In the genomic region with DNA sequence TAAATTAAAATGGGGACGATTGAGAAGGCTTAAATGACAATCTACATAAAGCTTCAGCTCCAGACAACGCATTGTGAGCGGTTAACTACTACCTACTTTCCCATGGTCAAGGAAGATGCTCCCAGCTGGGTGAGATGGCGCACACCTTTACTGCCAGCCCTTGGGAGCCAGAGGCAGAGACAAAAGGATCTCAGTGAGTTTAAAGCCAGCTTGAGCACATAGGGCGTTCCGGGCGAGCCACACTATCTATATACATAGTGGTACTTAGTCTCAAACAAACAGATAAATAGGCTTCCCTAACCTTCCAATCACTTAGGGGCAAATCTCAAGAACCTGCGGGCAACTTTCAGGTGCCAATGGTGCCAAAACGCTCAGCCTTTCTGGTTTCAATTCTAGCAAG, we compare ENCODE assay signal across 8 mouse cellular contexts. TPM values are rescaled to one million over a fixed set of nuclear protein-coding genes. Genes with fewer than 3 reads are reported as not detected.
DNase-seq lines count a peak whose midpoint lies in the region; ATAC-seq and TF ChIP-seq lines count a peak whose summit lies in the region.

No protein-coding gene starts in this region.

- H3K27me3 ChIP-seq in kidney, embryonic 15.5 days, result no peaks in the 10 kb centered on the region
- no peaks in the 10 kb centered on the region for H3K27me3 ChIP-seq in intestine, embryonic 14.5 days (replicated peaks; ENCODE audit: control insufficient read depth, insufficient read depth, low read length)
- H3K27me3 ChIP-seq in midbrain, postnatal 0 days (ENCODE audit: insufficient read depth, low read length), result no peaks in the 10 kb centered on the region

- peaks cover 35% of the 10 kb centered on the region for H3K4me1 ChIP-seq in kidney, embryonic 15.5 days
- peaks cover 8% of the 10 kb centered on the region; the same call in 1 of the 2 replicates for H3K4me1 ChIP-seq in intestine, embryonic 14.5 days (replicated peaks; ENCODE audit: control insufficient read depth, insufficient read depth, low read length)
- H3K4me1 ChIP-seq in midbrain, postnatal 0 days (ENCODE audit: insufficient read depth, low read length), result peaks cover 12% of the 10 kb centered on the region; the same call in 1 of the 2 replicates

- H3K4me3 ChIP-seq in kidney, embryonic 15.5 days (replicated peaks), result peak overlapping the region; percentile 68
- peak overlapping the region; percentile 76 for H3K4me3 ChIP-seq in intestine, embryonic 14.5 days (ENCODE audit: low read depth, low read length)
- H3K4me3 ChIP-seq in midbrain, postnatal 0 days (ENCODE audit: low read depth, low read length), result peak overlapping the region; percentile 69

- TF ChIP-seq CTCF in midbrain, postnatal 0 days (IDR thresholded peaks at IDR 0.05), result no peak

- 19% methylated on average over 9 of the region's 9 CpGs for WGBS in kidney, embryonic 15.5 days
- WGBS in intestine, embryonic 14.5 days, result 15% methylated on average over 9 of the region's 9 CpGs
- 22% methylated on average over 9 of the region's 9 CpGs for WGBS in midbrain, postnatal 0 days

- ATAC-seq in kidney, embryonic 15.5 days (replicated peaks; ENCODE audit: low FRiP score), result no peak
- ATAC-seq in intestine, embryonic 14.5 days (replicated peaks; ENCODE audit: low FRiP score, low TSS enrichment, low read depth), result no peak
- ATAC-seq in midbrain, postnatal 0 days (ENCODE audit: low FRiP score), result no peak

- peak overlapping the region; percentile 75 for H3K4me2 ChIP-seq in kidney, embryonic 15.5 days
- peak overlapping the region; percentile 57 for H3K4me2 ChIP-seq in intestine, embryonic 14.5 days (ENCODE audit: low read length)
- H3K4me2 ChIP-seq in midbrain, postnatal 0 days (ENCODE audit: low read depth, low read length, poor library complexity, severe bottlenecking), result peak overlapping the region; percentile 75

- peaks cover 13% of the 10 kb centered on the region for H3K36me3 ChIP-seq in kidney, embryonic 15.5 days
- H3K36me3 ChIP-seq in intestine, embryonic 14.5 days (ENCODE audit: control insufficient read depth, insufficient read depth, low read length), result peaks cover 18% of the 10 kb centered on the region
- peaks cover 21% of the 10 kb centered on the region for H3K36me3 ChIP-seq in midbrain, postnatal 0 days (ENCODE audit: insufficient read depth, low read length)

- DNase-seq in kidney, postnatal 25 days, result no peak
- peak; percentile 36 for DNase-seq in c-Kit-positive CD71-positive TER-119-negative erythroid progenitor cells, embryonic 14.5 days (ENCODE audit: low read depth)
- peak; percentile 71 for DNase-seq in intestine, embryonic 14.5 days (ENCODE audit: low spot score)
- DNase-seq in midbrain, postnatal 0 days (ENCODE audit: low spot score), result no peak
- DNase-seq in urinary bladder, postnatal 25 days (ENCODE audit: low spot score), result no peak
- DNase-seq in thymus, postnatal 36 days, result no peak
- DNase-seq in kidney, postnatal 10 days, result no peak

- H3K27ac ChIP-seq in kidney, embryonic 15.5 days, result peak overlapping the region; percentile 93
- H3K27ac ChIP-seq in intestine, embryonic 14.5 days (ENCODE audit: low read depth), result peak overlapping the region; percentile 80
- H3K27ac ChIP-seq in midbrain, postnatal 0 days (ENCODE audit: low read depth, low read length), result peak overlapping the region; percentile 85

- no peaks in the 10 kb centered on the region for H3K9me3 ChIP-seq in kidney, embryonic 15.5 days (replicated peaks)
- H3K9me3 ChIP-seq in intestine, embryonic 14.5 days (ENCODE audit: control insufficient read depth, low read length), result no peaks in the 10 kb centered on the region
- no peaks in the 10 kb centered on the region for H3K9me3 ChIP-seq in midbrain, postnatal 0 days (ENCODE audit: low read length)

- peak overlapping the region; percentile 74 for H3K9ac ChIP-seq in kidney, embryonic 15.5 days
- H3K9ac ChIP-seq in intestine, embryonic 14.5 days (ENCODE audit: low read length), result peak overlapping the region; percentile 83
- peak overlapping the region; percentile 86 for H3K9ac ChIP-seq in midbrain, postnatal 0 days (replicated peaks; ENCODE audit: low read length, poor library complexity, severe bottlenecking)

RNA-seq across cellular contexts. Expression of gene Pam16, which starts 0.7 kb away (rescaled TPM):
- 90.1 and 92.6 TPM in 2 replicates for polyA plus RNA-seq in kidney, embryonic 15.5 days (2015; fragmentation: Nextera tagmentation; extraction: Ambion mirVana)
- 80.5 and 85.9 TPM in 2 replicates for polyA plus RNA-seq in intestine, embryonic 14.5 days (2014; fragmentation: Nextera tagmentation; extraction: Ambion mirVana)
- 31.7 and 40.2 TPM in 2 replicates for total RNA-seq in midbrain, postnatal 0 days (2014; rRNA removed)
- polyA plus RNA-seq in midbrain, postnatal 0 days (2015; fragmentation: Nextera tagmentation; extraction: Ambion mirVana), result 134 TPM in 2 replicates

RNA-seq across cellular contexts. Expression of gene Vasn, which starts 15.7 kb away (rescaled TPM):
- 22.7 and 23.5 TPM in 2 replicates for polyA plus RNA-seq in kidney, embryonic 15.5 days (2015; fragmentation: Nextera tagmentation; extraction: Ambion mirVana)
- 15.9 and 17.1 TPM in 2 replicates for polyA plus RNA-seq in intestine, embryonic 14.5 days (2014; fragmentation: Nextera tagmentation; extraction: Ambion mirVana)
- 12.0 and 14.2 TPM in 2 replicates for total RNA-seq in midbrain, postnatal 0 days (2014; rRNA removed)
- polyA plus RNA-seq in midbrain, postnatal 0 days (2015; fragmentation: Nextera tagmentation; extraction: Ambion mirVana), result 4.7 TPM in 2 replicates

RNA-seq across cellular contexts. Expression of gene Dnaja3, which starts 15.7 kb away (rescaled TPM):
- 77.7 and 81.4 TPM in 2 replicates for polyA plus RNA-seq in kidney, embryonic 15.5 days (2015; fragmentation: Nextera tagmentation; extraction: Ambion mirVana)
- polyA plus RNA-seq in intestine, embryonic 14.5 days (2014; fragmentation: Nextera tagmentation; extraction: Ambion mirVana), result 71.6 and 75.3 TPM in 2 replicates
- 62.1 and 65.5 TPM in 2 replicates for total RNA-seq in midbrain, postnatal 0 days (2014; rRNA removed)
- 54.1 and 57.0 TPM in 2 replicates for polyA plus RNA-seq in midbrain, postnatal 0 days (2015; fragmentation: Nextera tagmentation; extraction: Ambion mirVana)

RNA-seq across cellular contexts. Expression of gene Glis2, which starts 29.6 kb away (rescaled TPM):
- 41.2 and 43.8 TPM in 2 replicates for polyA plus RNA-seq in kidney, embryonic 15.5 days (2015; fragmentation: Nextera tagmentation; extraction: Ambion mirVana)
- polyA plus RNA-seq in intestine, embryonic 14.5 days (2014; fragmentation: Nextera tagmentation; extraction: Ambion mirVana), result 29.0 and 31.0 TPM in 2 replicates
- total RNA-seq in midbrain, postnatal 0 days (2014; rRNA removed), result 20.0 and 20.6 TPM in 2 replicates
- polyA plus RNA-seq in midbrain, postnatal 0 days (2015; fragmentation: Nextera tagmentation; extraction: Ambion mirVana), result 10.8 and 12.0 TPM in 2 replicates

RNA-seq across cellular contexts. Expression of gene Coro7, which starts 55.5 kb away (rescaled TPM):
- 19.8 and 22.0 TPM in 2 replicates for polyA plus RNA-seq in kidney, embryonic 15.5 days (2015; fragmentation: Nextera tagmentation; extraction: Ambion mirVana)
- polyA plus RNA-seq in intestine, embryonic 14.5 days (2014; fragmentation: Nextera tagmentation; extraction: Ambion mirVana), result 17.8 and 19.3 TPM in 2 replicates
- 31.1 and 39.8 TPM in 2 replicates for total RNA-seq in midbrain, postnatal 0 days (2014; rRNA removed)
- 28.7 and 31.9 TPM in 2 replicates for polyA plus RNA-seq in midbrain, postnatal 0 days (2015; fragmentation: Nextera tagmentation; extraction: Ambion mirVana)

Comparison
In these comparisons a context has a peak if more than half of its experiments do, and no peak if none do; other contexts are left out.
1. DNase-seq: peak in c-Kit-positive CD71-positive TER-119-negative erythroid progenitor cells, embryonic 14.5 days (single experiment) and intestine, embryonic 14.5 days (single experiment); none in kidney, postnatal 25 days (0 of 2), midbrain, postnatal 0 days (single experiment), urinary bladder, postnatal 25 days (single experiment), thymus, postnatal 36 days (0 of 2) and kidney, postnatal 10 days (single experiment).
2. Peak in every context shown above with its lines, with median percentiles within 50 percentile points of each other: H3K27ac ChIP-seq, H3K4me2 ChIP-seq, H3K4me3 ChIP-seq and H3K9ac ChIP-seq.